Mouse (Mus musculus): ENCODE results near the gene Prrg4. TPM values are rescaled to one million over a fixed set of nuclear protein-coding genes. Genes with fewer than 3 reads are reported as not detected.
"Not testable (repeated sequence)": the region's sequence is repeated elsewhere in the genome, so short reads cannot be mapped to it uniquely, and the experiment has no call there.

The Prrg4 gene
- 38.7 and 40.8 TPM in 2 replicates for total RNA-seq (2017)

DNA sequence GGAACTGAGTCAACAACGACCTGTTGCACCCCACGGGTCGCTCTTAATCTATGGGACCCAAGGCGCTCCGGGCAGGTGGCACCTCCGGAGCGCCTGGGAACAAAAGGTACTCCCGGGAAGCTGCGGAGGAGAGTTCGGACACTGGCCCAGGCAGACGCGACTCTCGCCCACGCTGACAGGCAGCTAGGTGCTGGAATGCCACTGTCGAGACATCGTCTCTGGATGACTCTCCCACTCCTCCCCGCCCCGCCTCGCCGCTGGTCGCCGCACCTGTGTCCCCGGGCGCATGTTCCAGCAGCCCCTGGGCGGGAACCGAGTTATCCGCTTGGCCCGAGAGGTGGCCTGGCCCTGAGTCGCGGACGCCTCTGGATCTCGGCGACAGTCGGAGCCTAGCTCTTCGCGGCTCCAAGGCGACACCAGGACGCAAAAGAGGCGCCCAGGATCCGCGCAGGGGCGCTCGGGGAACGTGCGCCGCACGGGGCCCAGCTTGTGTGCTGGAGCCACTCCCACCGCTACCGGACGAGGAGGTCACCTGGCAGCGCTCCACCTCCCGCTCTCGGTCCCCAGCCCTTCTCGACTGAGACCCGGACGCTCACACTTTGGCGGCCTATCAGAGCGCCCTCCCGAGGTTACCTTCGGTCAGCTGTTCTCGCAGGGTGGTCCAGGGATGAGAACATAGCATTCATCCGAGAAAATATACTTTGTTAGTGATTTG lies at the start of gene Prrg4:
Gene Prrg4 (minus strand): TSS at position 601 of the 715 bp plus-strand sequence.
- peak; percentile 62 to 65 for ATAC-seq (replicated peaks in 1 of 2; ENCODE audit: insufficient read depth in 1 of 2, low FRiP score in 2 of 2, low TSS enrichment in 1 of 2, low read depth in 1 of 2, poor library complexity in 2 of 2, severe bottlenecking in 2 of 2)

DNA sequence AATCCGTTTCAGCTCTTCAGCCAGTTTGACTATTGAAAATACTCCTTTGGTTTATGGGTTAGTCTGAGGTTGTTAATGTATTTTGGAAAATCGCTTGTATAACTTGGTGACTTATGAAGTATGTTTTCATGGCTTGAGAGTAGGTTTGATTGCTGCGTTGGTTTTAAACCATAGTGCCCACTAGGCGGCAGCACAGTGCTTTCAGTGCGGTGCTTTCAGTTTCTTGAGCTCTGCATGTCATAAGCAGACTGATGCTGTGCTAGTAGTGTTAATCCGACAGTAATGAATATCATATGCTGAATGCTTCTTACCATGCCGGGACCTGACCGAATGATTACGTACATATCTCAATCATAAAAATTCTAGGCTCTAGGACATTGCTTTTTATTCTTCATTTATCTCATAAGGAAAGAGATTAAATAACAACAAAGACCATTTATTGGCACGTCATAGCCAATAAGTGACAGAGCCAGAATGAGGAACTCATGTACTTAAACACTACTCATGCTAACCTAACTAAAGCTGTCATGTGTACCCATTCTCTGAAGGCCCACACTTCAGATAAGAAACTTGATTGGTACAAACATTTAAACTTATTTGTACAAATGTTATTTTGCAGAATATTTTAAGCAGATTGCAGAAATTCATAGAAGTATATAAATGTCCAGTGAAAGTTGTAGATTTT lies 38.3 kb upstream of the Prrg4 start:
- ATAC-seq (replicated peaks in 1 of 2; ENCODE audit: insufficient read depth in 1 of 2, low FRiP score in 2 of 2, low TSS enrichment in 1 of 2, low read depth in 1 of 2, poor library complexity in 2 of 2, severe bottlenecking in 2 of 2), result peak; percentile 96

DNA sequence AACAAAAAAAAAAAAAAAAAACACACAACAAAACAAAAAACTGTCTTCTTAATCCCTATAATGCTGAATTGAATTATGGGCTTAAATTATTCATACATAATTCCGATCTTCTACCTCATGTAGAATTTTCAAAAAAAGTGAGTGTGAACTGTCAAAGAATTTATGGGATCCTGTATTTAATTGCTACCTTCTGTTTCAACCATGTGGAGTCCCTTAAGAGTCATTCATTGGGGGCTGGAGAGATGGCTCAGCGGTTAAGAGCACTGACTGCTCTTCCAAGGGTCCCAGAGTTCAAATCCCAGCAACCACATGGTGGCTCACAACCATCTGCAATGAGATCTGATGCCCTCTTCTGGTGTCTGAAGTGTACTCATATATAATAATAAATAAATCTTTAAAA lies 37.7 kb upstream of the Prrg4 start:
- not testable (repeated sequence) for ATAC-seq (replicated peaks in 1 of 2; ENCODE audit: insufficient read depth in 1 of 2, low FRiP score in 2 of 2, low TSS enrichment in 1 of 2, low read depth in 1 of 2, poor library complexity in 2 of 2, severe bottlenecking in 2 of 2)

DNA sequence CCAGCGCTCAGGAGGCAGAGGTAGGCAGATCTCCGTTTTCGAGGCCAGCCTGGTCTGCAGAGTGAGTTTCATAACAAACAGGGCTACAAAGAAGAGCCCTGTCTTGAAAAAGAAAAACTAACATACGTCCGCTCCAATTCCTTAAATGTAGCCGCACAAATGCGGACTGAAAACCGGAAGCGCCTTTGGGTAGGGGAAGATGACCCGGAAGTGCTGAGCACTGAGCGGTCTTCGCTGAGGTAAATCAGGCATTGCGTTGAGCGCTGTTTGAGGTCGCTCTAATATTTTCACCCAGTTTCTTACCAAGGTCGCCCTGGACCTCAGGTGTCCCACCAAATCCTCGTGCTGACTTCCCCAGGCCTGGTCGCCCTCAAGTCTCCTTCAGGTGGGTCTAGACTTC lies 36.4 kb upstream of the Prrg4 start:
- no peak for ATAC-seq (replicated peaks in 1 of 2; ENCODE audit: insufficient read depth in 1 of 2, low FRiP score in 2 of 2, low TSS enrichment in 1 of 2, low read depth in 1 of 2, poor library complexity in 2 of 2, severe bottlenecking in 2 of 2)

DNA sequence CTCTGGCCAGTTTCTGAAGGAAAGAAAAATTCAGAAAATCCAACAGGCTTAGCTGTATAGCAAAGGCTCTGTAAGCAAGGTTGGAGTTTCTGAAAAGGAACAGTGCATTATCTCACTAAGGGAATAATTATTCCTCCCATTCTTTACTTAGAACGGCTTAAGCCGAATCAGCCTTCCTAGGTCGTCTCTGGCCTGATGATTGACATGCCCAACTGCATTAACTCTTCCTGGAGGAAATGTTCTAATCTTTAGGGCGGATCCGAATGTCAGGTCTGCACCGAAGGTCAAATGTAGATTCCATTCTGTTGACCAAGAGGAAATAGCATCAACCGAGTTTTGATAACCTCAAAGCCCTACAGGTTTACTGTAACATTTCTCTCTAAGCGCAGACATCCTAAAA lies 29.1 kb upstream of the Prrg4 start:
- no peak for ATAC-seq (replicated peaks in 1 of 2; ENCODE audit: insufficient read depth in 1 of 2, low FRiP score in 2 of 2, low TSS enrichment in 1 of 2, low read depth in 1 of 2, poor library complexity in 2 of 2, severe bottlenecking in 2 of 2)

DNA sequence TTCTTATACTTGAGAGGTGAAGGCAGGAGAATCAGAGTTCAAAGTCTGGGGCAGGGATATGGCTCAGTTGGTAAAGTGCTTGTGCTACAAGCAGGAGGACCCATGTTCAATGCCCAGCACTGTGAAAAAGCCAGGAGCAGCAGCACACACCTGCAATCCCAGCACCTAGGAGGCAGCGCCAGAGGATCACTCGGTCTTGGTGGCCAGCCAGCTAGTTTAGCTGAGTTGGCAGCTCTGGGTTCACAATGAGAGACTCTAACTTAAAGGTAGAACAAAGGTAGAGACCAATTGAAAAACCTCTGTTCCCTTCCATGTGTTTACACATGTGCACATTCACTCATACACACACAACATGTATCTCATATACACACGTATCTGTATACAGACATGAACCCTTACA lies 19.4 kb upstream of the Prrg4 start:
- ATAC-seq (replicated peaks in 1 of 2; ENCODE audit: insufficient read depth in 1 of 2, low FRiP score in 2 of 2, low TSS enrichment in 1 of 2, low read depth in 1 of 2, poor library complexity in 2 of 2, severe bottlenecking in 2 of 2), result no peak

DNA sequence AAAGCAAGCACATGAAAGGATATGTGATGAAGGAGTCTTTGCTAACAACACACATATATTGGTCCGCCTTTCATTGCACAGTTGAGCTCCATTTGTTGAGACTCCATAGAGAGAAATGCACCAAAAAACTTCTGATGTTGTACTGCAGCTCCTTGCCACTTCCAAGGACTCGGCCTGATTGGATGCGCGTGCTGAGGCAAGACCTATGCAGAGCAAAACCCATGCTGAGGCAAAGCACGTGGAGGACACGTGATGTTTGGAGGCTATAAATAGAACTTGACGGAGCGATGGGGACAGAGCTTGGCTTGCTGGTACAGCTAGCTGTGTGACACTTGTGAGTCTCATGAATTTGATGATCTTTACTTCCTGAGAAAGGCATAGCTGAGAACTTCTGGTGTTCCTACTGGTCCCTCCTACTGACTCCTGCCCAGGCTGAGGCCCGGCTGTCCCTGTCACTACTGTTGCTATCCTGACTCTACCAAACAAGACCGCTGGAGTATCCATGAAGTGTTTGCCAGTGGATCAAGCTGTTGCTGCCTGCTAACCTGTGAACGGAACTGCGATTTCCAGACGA lies 17.7 kb upstream of the Prrg4 start, which contains the start of gene Ccdc73:
Gene Ccdc73 (plus strand): TSS at position 524 of the 574 bp plus-strand sequence.
- no peak for ATAC-seq (replicated peaks in 1 of 2; ENCODE audit: insufficient read depth in 1 of 2, low FRiP score in 2 of 2, low TSS enrichment in 1 of 2, low read depth in 1 of 2, poor library complexity in 2 of 2, severe bottlenecking in 2 of 2)

DNA sequence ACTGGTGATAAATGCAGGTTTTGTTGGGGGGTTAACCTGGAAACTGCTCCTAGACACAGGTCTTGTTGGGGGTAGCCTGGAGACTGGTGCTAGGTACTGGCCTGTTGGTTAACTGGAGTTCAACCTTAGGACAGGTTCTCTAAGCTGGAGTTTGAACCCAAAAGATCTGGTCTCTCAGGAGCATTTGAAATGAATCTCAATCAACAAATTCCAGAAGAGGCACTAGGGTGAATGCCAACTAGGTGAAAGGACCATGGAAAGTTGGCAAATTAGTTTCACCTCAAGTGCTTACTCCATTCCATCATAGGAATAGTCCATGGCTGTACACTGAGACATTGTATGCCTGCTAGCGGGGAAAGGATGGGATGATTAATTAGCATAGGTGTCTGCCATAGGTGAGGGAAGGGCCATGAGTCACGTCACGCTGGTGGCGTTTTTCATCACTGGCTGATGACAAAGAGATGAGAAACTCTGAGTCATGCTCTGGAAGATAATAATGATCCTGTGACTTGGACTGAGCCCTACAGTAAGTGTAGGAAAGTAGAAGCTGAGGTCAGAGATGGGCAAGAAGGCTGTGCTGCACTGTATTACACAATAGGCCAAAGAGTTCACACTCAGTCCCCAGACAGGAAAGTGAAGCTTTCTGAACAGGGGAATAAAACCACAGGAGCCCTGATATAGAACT lies 14.6 kb upstream of the Prrg4 start:
- peak; percentile 51 to 78 for ATAC-seq (replicated peaks in 1 of 2; ENCODE audit: insufficient read depth in 1 of 2, low FRiP score in 2 of 2, low TSS enrichment in 1 of 2, low read depth in 1 of 2, poor library complexity in 2 of 2, severe bottlenecking in 2 of 2)

DNA sequence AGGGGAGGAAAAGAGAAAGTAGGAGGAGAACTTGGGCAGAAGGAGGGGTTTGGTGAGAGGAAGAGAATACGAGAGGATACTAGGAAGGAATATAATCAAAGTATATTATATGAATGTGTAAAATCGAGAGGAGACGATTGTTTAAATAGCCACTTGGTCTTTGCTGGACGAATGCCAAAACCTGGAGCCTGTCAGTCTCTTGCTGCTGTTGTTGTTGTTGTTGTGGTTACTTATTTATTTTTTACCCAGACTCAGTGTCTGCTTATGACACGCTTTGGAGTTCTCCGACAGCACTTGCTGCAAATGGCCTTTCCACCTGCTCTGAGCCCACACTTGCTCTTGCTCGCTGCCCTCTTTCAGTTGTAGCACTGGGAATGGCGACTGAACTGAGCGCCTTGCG lies 10.8 kb upstream of the Prrg4 start:
- ATAC-seq (replicated peaks in 1 of 2; ENCODE audit: insufficient read depth in 1 of 2, low FRiP score in 2 of 2, low TSS enrichment in 1 of 2, low read depth in 1 of 2, poor library complexity in 2 of 2, severe bottlenecking in 2 of 2), result no peak

DNA sequence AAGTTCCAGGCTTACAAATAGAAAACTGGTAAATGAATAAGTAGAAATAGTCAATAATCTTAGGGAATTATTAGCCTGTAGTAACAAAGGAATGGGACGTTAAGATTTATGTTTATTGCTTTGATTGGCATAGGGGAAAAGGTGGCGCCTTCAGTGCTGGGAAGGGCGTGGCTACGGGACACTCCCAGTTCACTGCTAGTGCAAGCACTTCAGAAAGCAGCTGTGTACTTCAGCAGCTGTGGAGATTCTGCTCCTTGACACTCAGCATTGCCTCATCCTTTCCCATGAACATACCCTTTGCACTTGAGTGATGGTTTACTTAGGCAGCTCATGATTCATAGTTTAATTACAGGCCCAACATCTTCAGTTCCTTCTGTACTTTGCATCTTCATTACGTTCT lies 9.4 kb upstream of the Prrg4 start:
- no peak for ATAC-seq (replicated peaks in 1 of 2; ENCODE audit: insufficient read depth in 1 of 2, low FRiP score in 2 of 2, low TSS enrichment in 1 of 2, low read depth in 1 of 2, poor library complexity in 2 of 2, severe bottlenecking in 2 of 2)

DNA sequence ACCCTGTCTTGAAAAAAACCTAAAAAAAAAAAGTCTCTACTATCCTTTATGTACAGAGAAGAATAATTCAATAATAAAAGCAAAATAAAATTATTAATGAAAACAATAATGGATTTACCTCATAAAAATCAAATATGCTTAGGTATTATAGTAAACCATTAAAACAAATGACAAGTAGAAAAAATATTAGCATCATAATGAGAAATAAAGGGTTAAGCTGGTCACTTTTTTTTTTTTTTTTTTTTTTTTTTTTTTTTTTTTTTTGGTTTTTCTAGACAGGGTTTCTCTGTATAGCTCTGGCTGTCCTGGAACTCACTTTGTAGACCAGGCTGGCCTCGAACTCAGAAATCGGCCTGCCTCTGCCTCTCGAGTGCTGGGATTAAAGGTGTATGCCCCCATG lies 8.4 kb upstream of the Prrg4 start:
- ATAC-seq (replicated peaks in 1 of 2; ENCODE audit: insufficient read depth in 1 of 2, low FRiP score in 2 of 2, low TSS enrichment in 1 of 2, low read depth in 1 of 2, poor library complexity in 2 of 2, severe bottlenecking in 2 of 2), result not testable (repeated sequence)

DNA sequence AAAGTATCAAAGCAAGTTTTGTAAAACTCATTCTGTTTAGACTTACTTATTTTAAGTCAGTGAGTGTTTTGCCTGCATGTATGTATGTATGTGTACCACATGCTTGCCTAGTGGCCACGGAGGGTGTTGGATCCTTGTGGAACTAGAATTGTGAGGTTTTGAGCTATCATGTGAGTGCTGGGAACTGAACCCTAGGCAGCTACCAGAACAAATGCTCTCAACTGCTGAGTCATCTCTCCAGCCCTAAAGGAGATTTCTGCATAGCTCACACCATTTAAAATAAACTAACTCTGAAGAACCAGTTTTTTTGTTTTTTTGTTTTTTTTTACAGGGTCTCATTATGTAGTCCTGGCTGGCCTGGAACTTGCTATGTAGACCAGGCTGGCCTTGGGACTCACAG lies 6.5 kb upstream of the Prrg4 start:
- no peak for ATAC-seq (replicated peaks in 1 of 2; ENCODE audit: insufficient read depth in 1 of 2, low FRiP score in 2 of 2, low TSS enrichment in 1 of 2, low read depth in 1 of 2, poor library complexity in 2 of 2, severe bottlenecking in 2 of 2)

DNA sequence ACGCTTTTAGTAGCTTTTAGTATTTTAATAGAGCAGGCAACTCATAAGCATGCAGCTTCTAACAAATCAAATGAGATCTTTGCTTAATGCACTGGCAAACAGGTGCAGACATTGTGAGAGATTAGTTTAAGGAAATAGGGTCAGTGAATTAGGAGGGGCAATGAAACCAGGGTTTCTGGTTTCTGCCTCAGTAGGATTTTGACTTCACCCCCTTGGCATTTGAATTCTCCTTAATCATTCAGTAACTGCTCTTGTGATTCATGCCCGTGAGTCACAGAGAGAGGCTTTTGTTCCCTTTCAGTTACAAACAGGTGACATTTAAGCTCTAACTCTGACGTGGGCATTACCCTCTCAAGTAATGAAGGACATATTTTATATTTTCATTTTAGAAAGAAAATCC lies 6.1 kb upstream of the Prrg4 start:
- no peak for ATAC-seq (replicated peaks in 1 of 2; ENCODE audit: insufficient read depth in 1 of 2, low FRiP score in 2 of 2, low TSS enrichment in 1 of 2, low read depth in 1 of 2, poor library complexity in 2 of 2, severe bottlenecking in 2 of 2)

DNA sequence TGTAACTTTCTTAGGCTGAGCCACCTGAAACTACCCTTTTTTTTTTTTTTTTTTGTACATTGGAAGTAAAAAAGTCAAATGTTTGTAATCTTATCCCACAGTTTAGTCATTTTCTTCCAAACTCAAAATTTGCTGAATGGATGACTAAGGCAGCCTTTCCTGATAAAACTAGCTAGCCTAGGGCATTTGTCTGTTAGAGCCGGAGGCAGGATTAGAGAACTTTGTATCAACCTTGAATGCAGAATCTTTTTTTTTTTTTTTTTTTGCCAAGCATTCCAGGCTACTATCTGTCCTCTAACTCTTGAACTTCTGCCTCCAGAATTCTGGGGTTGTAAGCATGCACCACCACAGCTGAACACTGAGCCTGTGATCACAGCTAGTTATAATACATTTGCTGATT lies 5.2 kb upstream of the Prrg4 start:
- no peak for ATAC-seq (replicated peaks in 1 of 2; ENCODE audit: insufficient read depth in 1 of 2, low FRiP score in 2 of 2, low TSS enrichment in 1 of 2, low read depth in 1 of 2, poor library complexity in 2 of 2, severe bottlenecking in 2 of 2)

DNA sequence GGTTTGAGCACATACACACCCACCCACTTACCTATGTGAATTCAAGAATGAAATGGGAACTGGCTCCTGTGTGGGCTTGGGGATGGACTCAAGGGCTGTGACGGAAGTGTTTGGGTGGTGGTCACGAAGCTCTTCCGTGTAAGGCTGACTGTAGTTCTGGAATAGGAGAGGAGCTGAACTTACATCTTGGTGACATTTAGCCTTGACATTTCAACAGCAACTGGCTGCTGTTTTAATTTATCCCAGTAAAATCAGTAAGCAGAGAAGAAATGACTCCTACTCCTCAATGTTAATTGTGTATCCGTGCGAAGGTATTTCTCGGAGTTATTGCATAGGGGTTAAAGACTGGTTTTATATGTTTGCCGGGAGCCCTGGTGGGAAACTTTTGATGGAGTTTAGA lies 2.9 kb upstream of the Prrg4 start:
- ATAC-seq (replicated peaks in 1 of 2; ENCODE audit: insufficient read depth in 1 of 2, low FRiP score in 2 of 2, low TSS enrichment in 1 of 2, low read depth in 1 of 2, poor library complexity in 2 of 2, severe bottlenecking in 2 of 2), result no peak

DNA sequence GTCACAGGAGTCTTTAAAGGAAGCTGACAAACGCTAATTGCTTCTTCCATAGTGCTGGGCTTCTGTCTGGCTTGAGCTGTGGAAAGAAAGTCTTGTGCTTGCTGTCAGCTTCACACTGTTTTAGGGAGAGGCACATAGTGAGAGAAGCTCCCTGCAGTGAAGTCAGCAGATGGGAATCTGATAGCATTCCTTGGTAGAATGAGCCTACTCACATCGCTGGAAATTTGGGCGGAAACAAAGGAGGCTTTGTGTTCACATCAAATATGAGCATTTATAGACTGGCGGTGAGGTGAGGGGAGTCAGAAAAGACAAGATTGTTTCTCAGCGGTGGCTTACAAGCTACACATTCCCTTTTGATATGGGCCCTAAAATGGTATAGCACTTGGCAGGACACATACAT lies 2.0 kb upstream of the Prrg4 start:
- no peak for ATAC-seq (replicated peaks in 1 of 2; ENCODE audit: insufficient read depth in 1 of 2, low FRiP score in 2 of 2, low TSS enrichment in 1 of 2, low read depth in 1 of 2, poor library complexity in 2 of 2, severe bottlenecking in 2 of 2)

DNA sequence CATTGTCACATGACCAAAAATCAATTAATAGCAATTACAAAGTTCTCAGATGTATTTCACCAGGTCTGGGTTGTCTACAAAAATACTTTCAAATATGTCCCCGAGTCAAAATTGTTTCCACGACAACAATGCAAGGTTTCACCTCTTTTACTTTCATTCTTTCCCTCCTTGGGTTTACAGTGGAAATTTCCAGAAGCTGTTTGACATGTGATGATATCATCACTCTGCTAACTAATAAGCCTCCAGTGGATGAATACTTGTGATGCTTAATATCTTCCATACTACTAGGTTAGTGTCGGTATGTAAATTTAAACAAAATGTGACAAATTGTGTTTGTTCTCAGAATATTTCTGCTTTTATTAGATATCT lies 299 bp upstream of the Prrg4 start:
- 0 out of 4 replicates have a peak, but pooled peaks of 1 of the 2 experiments have one; percentile 3 for ATAC-seq (replicated peaks in 1 of 2; ENCODE audit: insufficient read depth in 1 of 2, low FRiP score in 2 of 2, low TSS enrichment in 1 of 2, low read depth in 1 of 2, poor library complexity in 2 of 2, severe bottlenecking in 2 of 2)

Data from hematopoietic stem cell, adult 5-6 weeks (primary cell).